Mouse (Mus musculus) embryo, embryonic 9.5 days (tissue): ENCODE data around the gene Rcn1.

Experiments used
- DNase-seq: peaks from one replicate; pipeline ENCODE4 v3.0.0-alpha.2; 2017; ENCODE audit errors: extremely low spot score

Gene Rcn1

GRCm38 (mm10) chr2:105399085-105399891 lies at the start of gene Rcn1:
TSS of gene Rcn1 (minus strand) at chr2:105399319.
- peak; percentile 91 for DNase-seq

- no peak for DNase-seq
These were observed 45.0 kb upstream of the Rcn1 start for GRCm38 (mm10) chr2:105444072-105444471.

- DNase-seq: no peak
These were observed 39.9 kb upstream of the Rcn1 start for GRCm38 (mm10) chr2:105439022-105439421.

- DNase-seq: no peak
These were observed 39.4 kb upstream of the Rcn1 start for GRCm38 (mm10) chr2:105438525-105438924.

GRCm38 (mm10) chr2:105432927-105433326 lies 33.8 kb upstream of the Rcn1 start:
- peak; percentile 22 for DNase-seq

GRCm38 (mm10) chr2:105430373-105430772 lies 31.3 kb upstream of the Rcn1 start:
- no peak for DNase-seq

- DNase-seq: no peak
These were observed 30.8 kb upstream of the Rcn1 start for GRCm38 (mm10) chr2:105429899-105430298.

GRCm38 (mm10) chr2:105428467-105428866 lies 29.3 kb upstream of the Rcn1 start:
- no peak for DNase-seq

GRCm38 (mm10) chr2:105428029-105428428 lies 28.9 kb upstream of the Rcn1 start:
- DNase-seq: peak; percentile 64

GRCm38 (mm10) chr2:105427447-105427846 lies 28.3 kb upstream of the Rcn1 start:
- no peak for DNase-seq

- DNase-seq: no peak
These were observed 19.6 kb upstream of the Rcn1 start for GRCm38 (mm10) chr2:105418629-105419227.

GRCm38 (mm10) chr2:105417663-105418062 lies 18.5 kb upstream of the Rcn1 start:
- DNase-seq: no peak

- DNase-seq: no peak
These were observed 17.7 kb upstream of the Rcn1 start for GRCm38 (mm10) chr2:105416660-105417348.

- DNase-seq: no peak
These were observed 17.0 kb upstream of the Rcn1 start for GRCm38 (mm10) chr2:105416046-105416659.

GRCm38 (mm10) chr2:105414309-105414708 lies 15.2 kb upstream of the Rcn1 start:
- DNase-seq: no peak

- DNase-seq: no peak
These were observed 10.1 kb upstream of the Rcn1 start for GRCm38 (mm10) chr2:105409253-105409652.

GRCm38 (mm10) chr2:105408511-105408910 lies 9.4 kb upstream of the Rcn1 start:
- DNase-seq: no peak

GRCm38 (mm10) chr2:105402180-105402579 lies 3.1 kb upstream of the Rcn1 start:
- DNase-seq: no peak

- DNase-seq: no peak
These were observed 1.4 kb upstream of the Rcn1 start for GRCm38 (mm10) chr2:105400558-105400957.

GRCm38 (mm10) chr2:105398636-105399084 lies 459 bp downstream of the Rcn1 start:
- DNase-seq: no peak

- peak; percentile 11 for DNase-seq
These were observed 1.5 kb downstream of the Rcn1 start for GRCm38 (mm10) chr2:105397446-105398211.
